Mouse (Mus musculus): ENCODE results near the gene Calu. TPM values are rescaled to one million over a fixed set of nuclear protein-coding genes. Genes with fewer than 3 reads are reported as not detected.

Gene Calu
- 575 and 595 TPM in 2 replicates for polyA plus RNA-seq (2014; fragmentation: Nextera tagmentation; extraction: Ambion mirVana)

DNA sequence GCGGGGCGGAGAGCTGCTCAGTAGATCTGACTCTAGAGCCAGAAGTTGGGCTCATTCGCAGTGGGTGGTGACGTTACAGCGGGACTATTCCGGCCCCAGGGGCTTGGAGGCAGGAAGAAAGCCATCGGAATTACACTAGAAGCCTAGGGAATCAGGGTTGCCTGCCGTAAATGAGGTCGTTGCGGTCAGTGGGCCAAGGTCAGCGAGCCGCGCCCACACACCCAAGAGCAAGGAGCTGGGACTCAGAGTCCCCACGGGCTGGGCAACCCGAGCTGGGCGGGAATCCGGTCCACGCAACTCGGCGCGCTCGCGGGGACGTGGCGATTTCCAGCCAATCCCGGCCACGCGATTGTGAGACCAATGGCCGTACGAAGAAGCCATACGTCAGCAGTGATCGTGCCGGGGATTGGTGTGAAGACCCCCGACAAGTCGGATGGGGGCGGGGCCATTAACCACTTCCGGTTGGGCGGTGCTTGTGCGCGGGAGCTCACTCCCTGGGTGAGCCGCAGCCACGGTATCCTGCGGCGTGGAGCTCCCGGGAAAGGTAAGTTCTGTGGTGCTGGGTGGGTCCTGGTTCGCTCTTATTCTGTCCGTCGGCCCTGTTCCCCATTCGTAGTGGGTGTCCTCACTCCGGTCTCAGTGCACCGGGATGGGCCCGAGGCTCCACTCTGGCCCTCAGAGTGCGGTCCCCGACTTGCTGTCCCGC lies at the start of gene Calu:
Gene Calu, plus strand, starts transcription at position 405 of the 706 bp plus-strand sequence.
- Histone ChIP-seq H3K27me3 (replicated peaks; ENCODE audit: control insufficient read depth, insufficient read depth, low read length) (no peaks in the 10 kb centered on the region), H3K9me3 (ENCODE audit: control insufficient read depth, low read length) (no peaks in the 10 kb centered on the region), H3K4me1 (ENCODE audit: control insufficient read depth, insufficient read depth, low read length) (peaks cover 21% of the 10 kb centered on the region), H3K36me3 (ENCODE audit: control insufficient read depth, insufficient read depth, low read length) (no peaks in the 10 kb centered on the region), H3K27ac (replicated peaks; ENCODE audit: low read depth, low read length) (peak within 1 kb of the TSS; percentile 92), H3K9ac (ENCODE audit: low read depth, low read length) (peak within 1 kb of the TSS; percentile 98), H3K4me2 (ENCODE audit: low read depth, low read length) (peak within 1 kb of the TSS; percentile 64), H3K4me3 (ENCODE audit: low read depth, low read length) (peak within 1 kb of the TSS; percentile 91)
- WGBS = under 1% methylated on average over 47 of the region's 55 CpGs
- DNase-seq (ENCODE audit: low spot score) = peak; percentile 100
- ATAC-seq (ENCODE audit: low read depth) = peak; percentile 98

DNA sequence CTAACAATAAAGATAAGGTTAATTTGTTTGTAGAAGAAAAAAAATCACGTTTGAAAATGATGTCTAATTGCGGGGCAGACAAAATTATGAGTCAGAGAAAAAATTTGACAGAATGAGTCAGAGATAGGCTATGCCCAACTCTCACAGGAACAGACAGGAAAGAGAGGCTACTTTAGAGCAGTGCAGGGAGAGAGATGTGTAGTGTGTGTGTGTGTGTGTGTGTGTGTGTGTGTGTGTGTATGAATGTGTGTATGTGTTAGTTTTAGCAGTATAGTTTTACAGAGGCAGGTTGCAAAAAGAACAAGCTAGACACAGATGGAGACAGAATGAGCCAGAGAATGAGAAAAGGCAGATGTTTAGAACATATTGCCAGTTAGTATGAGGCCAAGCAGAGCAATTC lies 48.8 kb upstream of the Calu start:
- no peaks in the 10 kb centered on the region for H3K27me3 ChIP-seq (replicated peaks; ENCODE audit: control insufficient read depth, insufficient read depth, low read length)
- H3K27ac ChIP-seq (replicated peaks; ENCODE audit: low read depth, low read length) = no peak overlapping the region
- no peaks in the 10 kb centered on the region for H3K4me1 ChIP-seq (ENCODE audit: control insufficient read depth, insufficient read depth, low read length)
- no peak overlapping the region for H3K4me3 ChIP-seq (ENCODE audit: low read depth, low read length)
- ATAC-seq (ENCODE audit: low read depth) (no peak), DNase-seq (ENCODE audit: low spot score) (no peak)
- no peak overlapping the region for H3K9ac ChIP-seq (ENCODE audit: low read depth, low read length)
- H3K4me2 ChIP-seq (ENCODE audit: low read depth, low read length) = no peak overlapping the region
- 58% methylated on average over 2 of the region's 2 CpGs for WGBS
- H3K36me3 ChIP-seq (ENCODE audit: control insufficient read depth, insufficient read depth, low read length) = no peaks in the 10 kb centered on the region
- H3K9me3 ChIP-seq (ENCODE audit: control insufficient read depth, low read length) = peaks cover 6% of the 10 kb centered on the region

DNA sequence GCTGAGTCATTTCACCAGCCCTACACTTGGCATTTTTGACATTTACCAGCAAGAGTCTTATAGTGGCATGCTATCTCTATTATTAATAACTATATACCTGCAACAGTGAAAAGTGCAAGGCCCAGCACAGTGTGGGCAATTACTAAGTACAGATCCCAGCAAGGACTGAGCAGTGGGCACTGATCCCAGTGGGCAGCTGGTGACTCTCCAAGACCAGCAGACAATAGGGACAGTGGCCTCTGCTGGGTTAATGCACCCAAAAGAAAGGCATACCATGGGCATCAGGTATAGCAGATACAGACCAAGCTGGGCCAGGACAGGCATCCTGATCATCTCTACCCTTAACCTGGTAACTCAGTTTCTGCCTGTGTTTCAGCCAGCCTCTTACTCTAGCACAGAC lies 44.6 kb upstream of the Calu start:
- H3K4me1 ChIP-seq (ENCODE audit: control insufficient read depth, insufficient read depth, low read length) = no peaks in the 10 kb centered on the region
- peaks cover 6% of the 10 kb centered on the region for H3K9me3 ChIP-seq (ENCODE audit: control insufficient read depth, low read length)
- no peak overlapping the region for H3K9ac ChIP-seq (ENCODE audit: low read depth, low read length)
- no peak for ATAC-seq (ENCODE audit: low read depth)
- no peaks in the 10 kb centered on the region for H3K27me3 ChIP-seq (replicated peaks; ENCODE audit: control insufficient read depth, insufficient read depth, low read length)
- no peak overlapping the region for H3K4me3 ChIP-seq (ENCODE audit: low read depth, low read length)
- no peak overlapping the region for H3K4me2 ChIP-seq (ENCODE audit: low read depth, low read length)
- H3K27ac ChIP-seq (replicated peaks; ENCODE audit: low read depth, low read length) = no peak overlapping the region
- no peaks in the 10 kb centered on the region for H3K36me3 ChIP-seq (ENCODE audit: control insufficient read depth, insufficient read depth, low read length)
- no peak for DNase-seq (ENCODE audit: low spot score)

DNA sequence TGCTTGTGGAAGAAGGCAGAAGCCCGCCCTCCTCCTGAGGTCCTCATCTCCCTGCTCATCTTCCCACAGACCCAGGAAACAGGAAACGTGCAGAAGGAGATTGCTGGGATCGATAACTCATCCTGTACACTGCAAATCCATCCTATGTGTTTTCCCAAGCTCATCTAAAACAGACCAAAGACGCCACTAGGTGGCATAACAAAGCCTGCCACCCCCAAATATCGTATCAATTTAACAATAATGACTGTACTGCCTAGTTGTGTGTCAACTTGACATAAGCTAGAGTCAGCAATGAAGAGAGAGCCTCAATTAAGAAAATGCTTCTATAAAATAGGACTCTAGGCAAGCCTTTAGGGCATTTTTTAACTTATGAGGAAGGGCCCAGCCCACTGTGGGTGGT lies 44.1 kb upstream of the Calu start:
- 43% methylated on average over 5 of the region's 5 CpGs for WGBS

DNA sequence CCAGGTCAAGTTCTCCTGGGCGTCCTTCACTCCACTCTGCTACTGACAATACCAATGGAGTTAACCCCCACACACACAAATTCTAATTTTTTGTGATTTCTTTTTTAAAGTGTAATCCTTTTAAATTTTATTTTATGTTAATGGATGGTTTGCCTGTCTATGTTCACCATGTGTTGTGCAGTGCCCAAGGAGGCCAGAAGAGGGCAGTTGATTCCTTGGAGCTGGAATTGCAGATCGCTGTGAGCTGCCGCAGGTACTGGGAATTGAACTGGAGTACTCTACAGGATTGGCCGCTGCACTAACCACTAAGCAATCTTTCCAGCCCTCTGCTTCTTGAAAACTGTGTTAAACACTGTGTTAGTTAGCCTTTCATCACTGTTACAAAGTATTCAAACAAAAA lies 42.4 kb upstream of the Calu start:
- H3K36me3 ChIP-seq (ENCODE audit: control insufficient read depth, insufficient read depth, low read length) = no peaks in the 10 kb centered on the region
- H3K27ac ChIP-seq (replicated peaks; ENCODE audit: low read depth, low read length) = no peak overlapping the region
- WGBS = 90% methylated on average over 4 of the region's 4 CpGs
- ATAC-seq (ENCODE audit: low read depth) = no peak
- H3K4me2 ChIP-seq (ENCODE audit: low read depth, low read length) = no peak overlapping the region
- H3K27me3 ChIP-seq (replicated peaks; ENCODE audit: control insufficient read depth, insufficient read depth, low read length) = no peaks in the 10 kb centered on the region
- no peak overlapping the region for H3K9ac ChIP-seq (ENCODE audit: low read depth, low read length)
- H3K4me3 ChIP-seq (ENCODE audit: low read depth, low read length) = no peak overlapping the region
- no peaks in the 10 kb centered on the region for H3K9me3 ChIP-seq (ENCODE audit: control insufficient read depth, low read length)
- H3K4me1 ChIP-seq (ENCODE audit: control insufficient read depth, insufficient read depth, low read length) = no peaks in the 10 kb centered on the region
- no peak for DNase-seq (ENCODE audit: low spot score)

More for the DNA sequence above, 44.1 kb upstream of the Calu start:
- Histone ChIP-seq H3K9me3 (ENCODE audit: control insufficient read depth, low read length) (peaks cover 6% of the 10 kb centered on the region), H3K4me2 (ENCODE audit: low read depth, low read length) (no peak overlapping the region), H3K4me3 (ENCODE audit: low read depth, low read length) (no peak overlapping the region), H3K9ac (ENCODE audit: low read depth, low read length) (no peak overlapping the region), H3K4me1 (ENCODE audit: control insufficient read depth, insufficient read depth, low read length) (no peaks in the 10 kb centered on the region), H3K36me3 (ENCODE audit: control insufficient read depth, insufficient read depth, low read length) (no peaks in the 10 kb centered on the region), H3K27me3 (replicated peaks; ENCODE audit: control insufficient read depth, insufficient read depth, low read length) (no peaks in the 10 kb centered on the region), H3K27ac (replicated peaks; ENCODE audit: low read depth, low read length) (no peak overlapping the region)
- ATAC-seq (ENCODE audit: low read depth) (no peak), DNase-seq (ENCODE audit: low spot score) (no peak)

DNA sequence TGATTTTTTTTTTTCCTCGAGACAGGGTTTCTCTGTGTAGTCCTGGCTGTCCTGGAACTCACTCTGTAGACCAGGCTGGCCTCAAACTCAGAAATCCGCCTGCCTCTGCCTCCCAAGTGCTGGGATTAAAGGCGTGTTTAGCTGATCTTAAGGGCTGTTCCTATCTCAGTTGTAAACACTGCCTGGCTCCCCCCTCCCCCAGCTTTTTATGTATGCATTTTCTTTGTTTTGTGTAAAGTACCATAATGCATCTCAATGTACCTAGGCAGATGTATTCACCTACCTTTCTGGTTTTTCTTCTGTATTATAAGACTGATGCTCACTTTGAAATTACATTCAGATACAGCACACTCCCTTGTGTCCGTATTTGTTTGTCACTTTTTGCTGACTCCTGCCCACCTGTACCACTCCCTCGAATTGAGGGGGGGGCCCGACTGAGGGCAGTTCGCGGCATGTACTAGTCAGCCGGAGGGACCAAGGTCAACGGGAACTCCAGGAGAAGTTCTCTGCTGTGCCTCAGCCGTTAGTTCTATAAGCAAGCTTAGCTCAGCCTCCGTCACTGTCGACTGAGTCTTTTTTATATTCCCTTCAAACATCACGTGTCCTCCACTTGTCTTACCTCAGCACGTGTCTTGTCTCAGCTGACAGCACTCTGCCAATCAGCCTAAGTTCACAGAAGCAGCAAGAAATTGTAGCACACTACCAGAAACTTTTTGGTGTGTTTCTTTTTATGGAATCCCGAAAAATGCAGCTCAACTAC lies 38.8 kb upstream of the Calu start:
- WGBS = 92% methylated on average over 16 of the region's 16 CpGs
- Histone ChIP-seq H3K36me3 (ENCODE audit: control insufficient read depth, insufficient read depth, low read length) (no peaks in the 10 kb centered on the region), H3K4me2 (ENCODE audit: low read depth, low read length) (no peak overlapping the region), H3K9me3 (ENCODE audit: control insufficient read depth, low read length) (no peaks in the 10 kb centered on the region), H3K4me1 (ENCODE audit: control insufficient read depth, insufficient read depth, low read length) (no peaks in the 10 kb centered on the region), H3K27ac (replicated peaks; ENCODE audit: low read depth, low read length) (no peak overlapping the region), H3K27me3 (replicated peaks; ENCODE audit: control insufficient read depth, insufficient read depth, low read length) (no peaks in the 10 kb centered on the region), H3K4me3 (ENCODE audit: low read depth, low read length) (no peak overlapping the region), H3K9ac (ENCODE audit: low read depth, low read length) (no peak overlapping the region)
- DNase-seq (ENCODE audit: low spot score) = no peak
- ATAC-seq (ENCODE audit: low read depth) = no peak

DNA sequence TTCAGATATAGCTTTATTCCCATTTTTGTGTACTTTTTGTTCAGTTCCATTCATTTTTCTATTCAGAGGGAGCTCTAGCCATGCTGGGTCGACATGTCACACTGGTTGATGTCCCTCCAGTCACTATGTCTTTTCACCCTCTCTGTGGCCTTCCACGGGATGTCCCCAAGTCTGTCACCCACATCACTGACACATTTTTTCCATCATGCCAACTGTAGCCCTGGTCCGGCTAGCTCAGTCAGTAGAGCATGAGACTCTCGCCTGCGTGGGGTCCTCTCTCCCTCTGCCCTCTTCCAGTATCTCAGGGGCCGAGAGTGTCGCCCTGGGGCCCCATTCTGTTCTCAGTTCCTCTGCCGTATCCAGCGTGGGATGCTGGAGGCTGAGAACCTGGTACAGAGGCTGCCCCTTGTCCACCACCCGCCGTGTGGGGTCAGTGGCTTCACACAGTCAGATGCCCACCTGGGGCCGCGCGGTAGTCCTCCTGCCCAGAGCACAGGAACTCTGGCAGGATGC lies 34.1 kb upstream of the Calu start:
- Histone ChIP-seq H3K9me3 (ENCODE audit: control insufficient read depth, low read length) (no peaks in the 10 kb centered on the region), H3K9ac (ENCODE audit: low read depth, low read length) (no peak overlapping the region), H3K27me3 (replicated peaks; ENCODE audit: control insufficient read depth, insufficient read depth, low read length) (no peaks in the 10 kb centered on the region), H3K4me1 (ENCODE audit: control insufficient read depth, insufficient read depth, low read length) (no peaks in the 10 kb centered on the region), H3K36me3 (ENCODE audit: control insufficient read depth, insufficient read depth, low read length) (no peaks in the 10 kb centered on the region), H3K4me2 (ENCODE audit: low read depth, low read length) (no peak overlapping the region), H3K27ac (replicated peaks; ENCODE audit: low read depth, low read length) (no peak overlapping the region), H3K4me3 (ENCODE audit: low read depth, low read length) (no peak overlapping the region)
- DNase-seq (ENCODE audit: low spot score) = no peak
- WGBS = 60% methylated on average over 14 of the region's 14 CpGs
- no peak for ATAC-seq (ENCODE audit: low read depth)

DNA sequence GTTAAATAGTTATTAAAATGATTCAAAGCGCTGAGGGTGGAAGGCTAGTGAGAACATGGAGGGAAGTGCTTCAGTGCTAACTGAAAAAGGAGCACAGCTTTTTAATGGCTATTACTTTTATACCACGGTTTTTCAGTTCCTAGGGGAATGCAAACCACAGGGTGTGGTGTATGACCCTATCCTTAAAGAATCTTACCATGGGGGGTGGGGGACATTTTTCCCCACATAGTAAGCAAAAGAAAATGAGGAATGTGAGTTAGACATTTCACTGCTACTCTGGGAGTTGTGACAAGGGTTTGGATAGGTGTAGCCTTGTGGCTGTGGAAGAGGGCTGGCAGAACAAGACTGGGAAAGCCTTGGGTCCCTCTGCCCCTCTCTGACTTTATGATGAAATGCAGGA lies 30.6 kb upstream of the Calu start:
- Histone ChIP-seq H3K27me3 (replicated peaks; ENCODE audit: control insufficient read depth, insufficient read depth, low read length) (no peaks in the 10 kb centered on the region), H3K4me1 (ENCODE audit: control insufficient read depth, insufficient read depth, low read length) (no peaks in the 10 kb centered on the region), H3K36me3 (ENCODE audit: control insufficient read depth, insufficient read depth, low read length) (no peaks in the 10 kb centered on the region), H3K4me2 (ENCODE audit: low read depth, low read length) (no peak overlapping the region), H3K4me3 (ENCODE audit: low read depth, low read length) (no peak overlapping the region), H3K9ac (ENCODE audit: low read depth, low read length) (no peak overlapping the region), H3K27ac (replicated peaks; ENCODE audit: low read depth, low read length) (no peak overlapping the region), H3K9me3 (ENCODE audit: control insufficient read depth, low read length) (no peaks in the 10 kb centered on the region)
- ATAC-seq (ENCODE audit: low read depth) = no peak
- DNase-seq (ENCODE audit: low spot score) = no peak
- WGBS = 61% methylated on average over 2 of the region's 2 CpGs

Data from embryonic facial prominence, embryonic 14.5 days (tissue).